Mouse (Mus musculus): ENCODE data around the gene Creb3. TPM values are rescaled to one million over a fixed set of nuclear protein-coding genes. Genes with fewer than 3 reads are reported as not detected.

The Creb3 gene
- 49.2 TPM for polyA plus RNA-seq (2014; fragmentation: Illumina TruSeq; extraction: RNeasy Lipid Tissue Mini Kit (QIAGEN cat#74804); ENCODE audit: insufficient read depth, low read depth, low replicate concordance)

GRCm38 (mm10) chr4:43561997-43562768 is at the start of gene Creb3, which contains the start of gene Tln1:
TSS of gene Creb3 (plus strand) at chr4:43562332.
TSS of gene Tln1 (minus strand) at chr4:43562691.

DNA sequence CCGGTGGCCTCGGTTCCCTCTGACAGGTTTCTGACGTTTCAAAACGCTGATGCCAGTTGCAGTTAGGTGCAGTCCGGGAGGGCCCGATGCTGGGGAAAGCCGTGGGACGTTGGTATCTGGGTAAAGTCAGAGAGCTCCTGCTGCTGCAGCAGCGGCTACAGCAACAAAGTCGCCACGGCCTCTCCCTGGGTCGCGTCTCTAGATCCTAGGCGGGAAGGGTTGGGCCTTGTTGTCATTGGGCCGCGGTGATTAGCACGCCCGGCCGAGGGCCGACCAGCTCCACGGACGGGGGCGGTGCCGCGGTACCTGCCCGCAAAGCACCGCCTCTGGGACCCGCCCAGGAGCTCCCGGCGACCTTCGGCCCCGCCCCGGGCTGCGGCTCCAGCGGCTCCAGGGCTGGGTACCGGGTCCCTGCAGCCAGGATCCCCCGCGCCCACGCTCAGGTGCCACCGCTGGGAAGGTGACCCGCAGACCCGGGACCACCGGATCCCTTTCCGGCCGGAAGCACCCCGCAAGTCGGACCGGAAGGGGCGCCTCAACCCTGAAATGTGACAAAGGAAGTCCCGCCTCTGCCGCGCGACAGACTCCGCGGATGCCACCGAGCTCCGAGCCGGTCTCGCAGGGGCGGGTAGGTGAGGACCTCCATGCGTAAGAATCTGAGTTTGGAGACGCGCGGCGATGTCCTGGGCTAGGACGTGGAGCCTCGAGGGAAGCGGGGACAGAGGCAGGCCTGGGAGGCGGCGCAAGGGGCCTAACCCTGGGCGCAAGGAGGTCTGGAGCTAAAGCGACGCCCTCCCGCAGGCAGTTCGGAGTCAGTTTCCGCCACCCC is 16.5 kb downstream of the Creb3 start, which contains the start of the genes Rgp1 and Gba2:
TSS of gene Rgp1 (plus strand) at position 340 of the 829 bp plus-strand sequence.
TSS of gene Gba2 (minus strand) at position 498 of the 829 bp plus-strand sequence.

DNA sequence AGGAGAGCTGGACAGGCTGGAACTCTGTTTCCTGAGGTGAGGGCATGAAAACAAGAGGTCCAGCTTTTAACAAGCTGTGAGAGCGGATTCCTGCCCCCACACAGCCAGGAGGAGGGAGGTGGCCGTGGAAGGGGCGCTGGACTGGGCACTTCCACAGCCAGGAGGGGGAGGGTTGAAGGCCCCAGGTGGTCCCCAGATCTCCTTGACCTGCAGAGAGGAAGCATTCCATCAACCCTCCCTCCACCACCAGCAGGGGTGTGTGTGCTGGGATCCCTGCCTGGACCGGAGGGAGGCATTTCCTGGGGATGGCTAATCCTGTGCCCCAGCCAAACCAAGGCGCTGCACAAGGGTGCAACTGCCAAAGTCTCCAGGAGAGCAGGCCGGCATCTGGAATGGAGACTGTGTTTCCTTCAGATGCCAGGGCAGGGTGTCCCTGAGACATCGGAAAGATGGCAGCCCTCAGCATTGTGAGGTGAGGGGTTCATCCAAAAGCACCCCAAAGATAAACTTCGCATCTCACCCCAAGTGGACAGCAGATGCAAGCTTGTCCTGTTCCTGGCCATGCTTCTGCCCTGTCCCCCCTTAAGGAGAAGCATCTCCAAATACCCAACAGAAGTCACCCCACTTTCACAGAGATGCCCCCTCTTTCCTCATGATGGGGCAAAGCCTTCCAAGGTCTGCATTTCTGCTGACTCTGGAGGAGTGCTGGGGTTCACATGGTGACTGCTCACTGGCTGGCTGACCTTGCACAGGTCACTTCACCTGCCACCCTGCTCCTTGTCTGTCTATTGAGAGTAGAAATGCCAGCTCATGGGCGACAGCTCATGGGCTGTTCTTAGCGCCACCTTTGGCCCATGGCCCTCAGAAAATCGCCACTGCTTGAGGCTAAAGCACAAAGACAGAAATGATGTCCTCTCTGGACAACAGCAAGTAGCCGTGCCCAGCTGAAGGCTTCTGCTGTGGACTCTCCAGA is 22.6 kb downstream of the Creb3 start, which contains the start of gene Msmp:
TSS of gene Msmp (minus strand) at position 51 of the 973 bp plus-strand sequence.

Other genes with a start within 250 kb of the Creb3 start
- 27.1 TPM for gene Rusc2, start 180.4 kb upstream of the Creb3 start, polyA plus RNA-seq (2014; fragmentation: Illumina TruSeq; extraction: RNeasy Lipid Tissue Mini Kit (QIAGEN cat#74804); ENCODE audit: insufficient read depth, low read depth, low replicate concordance)
- 7.8 TPM for gene Fam166b, start 133.2 kb upstream of the Creb3 start, polyA plus RNA-seq (2014; fragmentation: Illumina TruSeq; extraction: RNeasy Lipid Tissue Mini Kit (QIAGEN cat#74804); ENCODE audit: insufficient read depth, low read depth, low replicate concordance)
- gene Tesk1, start 120.4 kb upstream of the Creb3 start, polyA plus RNA-seq (2014; fragmentation: Illumina TruSeq; extraction: RNeasy Lipid Tissue Mini Kit (QIAGEN cat#74804); ENCODE audit: insufficient read depth, low read depth, low replicate concordance) = 23.0 TPM
- gene Cd72, start 107.7 kb upstream of the Creb3 start, polyA plus RNA-seq (2014; fragmentation: Illumina TruSeq; extraction: RNeasy Lipid Tissue Mini Kit (QIAGEN cat#74804); ENCODE audit: insufficient read depth, low read depth, low replicate concordance) = 11.9 TPM
- 1.3 TPM for gene Sit1, start 78.6 kb upstream of the Creb3 start, polyA plus RNA-seq (2014; fragmentation: Illumina TruSeq; extraction: RNeasy Lipid Tissue Mini Kit (QIAGEN cat#74804); ENCODE audit: insufficient read depth, low read depth, low replicate concordance)
- gene Ccdc107, start 69.4 kb upstream of the Creb3 start, polyA plus RNA-seq (2014; fragmentation: Illumina TruSeq; extraction: RNeasy Lipid Tissue Mini Kit (QIAGEN cat#74804); ENCODE audit: insufficient read depth, low read depth, low replicate concordance) = 80.3 TPM
- 2.2 TPM for gene Arhgef39, start 62.6 kb upstream of the Creb3 start, polyA plus RNA-seq (2014; fragmentation: Illumina TruSeq; extraction: RNeasy Lipid Tissue Mini Kit (QIAGEN cat#74804); ENCODE audit: insufficient read depth, low read depth, low replicate concordance)
- gene Car9, start 55.4 kb upstream of the Creb3 start, polyA plus RNA-seq (2014; fragmentation: Illumina TruSeq; extraction: RNeasy Lipid Tissue Mini Kit (QIAGEN cat#74804); ENCODE audit: insufficient read depth, low read depth, low replicate concordance) = 0.59 TPM
- gene Tpm2, start 38.6 kb upstream of the Creb3 start, polyA plus RNA-seq (2014; fragmentation: Illumina TruSeq; extraction: RNeasy Lipid Tissue Mini Kit (QIAGEN cat#74804); ENCODE audit: insufficient read depth, low read depth, low replicate concordance) = 156 TPM
- gene Tln1, start 359 bp downstream of the Creb3 start, polyA plus RNA-seq (2014; fragmentation: Illumina TruSeq; extraction: RNeasy Lipid Tissue Mini Kit (QIAGEN cat#74804); ENCODE audit: insufficient read depth, low read depth, low replicate concordance) = 47.0 TPM
- gene Rgp1, start 16.4 kb downstream of the Creb3 start, polyA plus RNA-seq (2014; fragmentation: Illumina TruSeq; extraction: RNeasy Lipid Tissue Mini Kit (QIAGEN cat#74804); ENCODE audit: insufficient read depth, low read depth, low replicate concordance) = 8.9 TPM
- 7.9 TPM for gene Gba2, start 16.5 kb downstream of the Creb3 start, polyA plus RNA-seq (2014; fragmentation: Illumina TruSeq; extraction: RNeasy Lipid Tissue Mini Kit (QIAGEN cat#74804); ENCODE audit: insufficient read depth, low read depth, low replicate concordance)
- not detected for gene Msmp, start 22.2 kb downstream of the Creb3 start, polyA plus RNA-seq (2014; fragmentation: Illumina TruSeq; extraction: RNeasy Lipid Tissue Mini Kit (QIAGEN cat#74804); ENCODE audit: insufficient read depth, low read depth, low replicate concordance)
- 36.3 TPM for gene Npr2, start 69.6 kb downstream of the Creb3 start, polyA plus RNA-seq (2014; fragmentation: Illumina TruSeq; extraction: RNeasy Lipid Tissue Mini Kit (QIAGEN cat#74804); ENCODE audit: insufficient read depth, low read depth, low replicate concordance)
- gene Spag8, start 91.3 kb downstream of the Creb3 start, polyA plus RNA-seq (2014; fragmentation: Illumina TruSeq; extraction: RNeasy Lipid Tissue Mini Kit (QIAGEN cat#74804); ENCODE audit: insufficient read depth, low read depth, low replicate concordance) = 4.8 TPM
- gene Hint2, start 94.1 kb downstream of the Creb3 start, polyA plus RNA-seq (2014; fragmentation: Illumina TruSeq; extraction: RNeasy Lipid Tissue Mini Kit (QIAGEN cat#74804); ENCODE audit: insufficient read depth, low read depth, low replicate concordance) = 96.7 TPM
- 2.8 TPM for gene Tmem8b, start 106.6 kb downstream of the Creb3 start, polyA plus RNA-seq (2014; fragmentation: Illumina TruSeq; extraction: RNeasy Lipid Tissue Mini Kit (QIAGEN cat#74804); ENCODE audit: insufficient read depth, low read depth, low replicate concordance)
- 0.08 TPM for gene Fam221b, start 106.8 kb downstream of the Creb3 start, polyA plus RNA-seq (2014; fragmentation: Illumina TruSeq; extraction: RNeasy Lipid Tissue Mini Kit (QIAGEN cat#74804); ENCODE audit: insufficient read depth, low read depth, low replicate concordance)
- gene Olfr70, start 138.5 kb downstream of the Creb3 start, polyA plus RNA-seq (2014; fragmentation: Illumina TruSeq; extraction: RNeasy Lipid Tissue Mini Kit (QIAGEN cat#74804); ENCODE audit: insufficient read depth, low read depth, low replicate concordance) = not detected
- not detected for gene Olfr71, start 147.9 kb downstream of the Creb3 start, polyA plus RNA-seq (2014; fragmentation: Illumina TruSeq; extraction: RNeasy Lipid Tissue Mini Kit (QIAGEN cat#74804); ENCODE audit: insufficient read depth, low read depth, low replicate concordance)
- 12.3 TPM for gene Hrct1, start 164.9 kb downstream of the Creb3 start, polyA plus RNA-seq (2014; fragmentation: Illumina TruSeq; extraction: RNeasy Lipid Tissue Mini Kit (QIAGEN cat#74804); ENCODE audit: insufficient read depth, low read depth, low replicate concordance)
- gene Spaar, start 167.7 kb downstream of the Creb3 start, polyA plus RNA-seq (2014; fragmentation: Illumina TruSeq; extraction: RNeasy Lipid Tissue Mini Kit (QIAGEN cat#74804); ENCODE audit: insufficient read depth, low read depth, low replicate concordance) = 4.6 TPM
- gene Olfr159, start 208.7 kb downstream of the Creb3 start, polyA plus RNA-seq (2014; fragmentation: Illumina TruSeq; extraction: RNeasy Lipid Tissue Mini Kit (QIAGEN cat#74804); ENCODE audit: insufficient read depth, low read depth, low replicate concordance) = not detected